Mouse (Mus musculus): Measurements from ENCODE around the gene Calr. TPM values are rescaled to one million over a fixed set of nuclear protein-coding genes. Genes with fewer than 3 reads are reported as not detected.

Calr gene
- polyA plus RNA-seq, 1 experiment: 385 TPM

- H3K79me2 ChIP-seq (ENCODE audit: control insufficient read depth, insufficient read depth): no peaks in the 10 kb centered on the region
- H3K4me3 ChIP-seq: no peak overlapping the region
- H3ac ChIP-seq (ENCODE audit: control insufficient read depth, insufficient read length): no peak overlapping the region
- no peaks in the 10 kb centered on the region for H3K27me3 ChIP-seq (ENCODE audit: control insufficient read depth, insufficient read depth, insufficient read length)
- no peaks in the 10 kb centered on the region for H3K36me3 ChIP-seq (ENCODE audit: control insufficient read depth, insufficient read depth)
- no peak for TF ChIP-seq POLR2A (IDR thresholded peaks at IDR 0.05; ENCODE audit: insufficient read length, low read depth)
- TF ChIP-seq CEBPB (IDR thresholded peaks at IDR 0.05; ENCODE audit: insufficient read depth, poor library complexity, severe bottlenecking): no peak
- TF ChIP-seq TCF3 (IDR thresholded peaks at IDR 0.05; ENCODE audit: insufficient read length, low read depth): no peak
- no peak for TF ChIP-seq MYOG (IDR thresholded peaks at IDR 0.05; ENCODE audit: control insufficient read depth in 1 of 3, insufficient read depth in 1 of 3, insufficient read length in 2 of 3, low read depth in 2 of 3)
- TF ChIP-seq SRF (IDR thresholded peaks at IDR 0.05; ENCODE audit: control insufficient read depth, insufficient read length, low read depth): no peak
- TF ChIP-seq POLR2AphosphoS2 (IDR thresholded peaks at IDR 0.05; ENCODE audit: insufficient read length, low read depth): no peak
- no peak for TF ChIP-seq TCF12 (IDR thresholded peaks at IDR 0.05; ENCODE audit: insufficient read depth, poor library complexity, severe bottlenecking)
- TF ChIP-seq USF1 (IDR thresholded peaks at IDR 0.05; ENCODE audit: low read depth): no peak
- TF ChIP-seq MYOD1 (IDR thresholded peaks at IDR 0.05; ENCODE audit: control insufficient read depth in 1 of 3, insufficient read length in 2 of 3, low read depth in 2 of 3): no peak
- no peak for TF ChIP-seq E2F4 (IDR thresholded peaks at IDR 0.05; ENCODE audit: insufficient read depth)
- no peak for TF ChIP-seq REST (IDR thresholded peaks at IDR 0.05; ENCODE audit: insufficient read depth, insufficient read length)
- TF ChIP-seq MAX (IDR thresholded peaks at IDR 0.05; ENCODE audit: low read depth): no peak
- no peak overlapping the region for H3K4me2 ChIP-seq (ENCODE audit: low read depth)
Observed at GRCm38 (mm10) chr8:84874339-84874738, 27.6 kb upstream of the Calr start.

DNA sequence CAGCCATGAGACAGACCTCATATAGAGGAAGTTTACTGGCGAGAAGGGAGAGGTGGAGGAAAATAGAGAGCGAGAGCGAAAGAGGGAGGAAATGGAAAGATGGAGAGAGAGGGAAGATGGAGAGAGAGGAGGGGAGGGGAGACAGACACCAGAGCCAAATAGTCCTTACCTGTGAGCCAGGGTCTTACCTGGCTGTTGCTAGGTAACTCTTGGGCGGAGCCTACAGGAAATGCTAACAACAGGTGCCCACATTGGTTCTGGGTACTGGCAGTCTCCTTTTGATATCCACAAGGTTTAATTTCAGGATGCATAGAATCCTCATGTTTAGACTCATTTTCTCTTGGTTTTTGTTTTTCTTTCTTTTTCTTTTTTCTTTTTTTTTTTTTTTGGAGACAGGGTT, 26.3 kb upstream of the Calr start:
- no peaks in the 10 kb centered on the region for H3K27me3 ChIP-seq (ENCODE audit: control insufficient read depth, insufficient read depth, insufficient read length)
- H3K4me3 ChIP-seq: no peak overlapping the region
- no peaks in the 10 kb centered on the region for H3K36me3 ChIP-seq (ENCODE audit: control insufficient read depth, insufficient read depth)
- TF ChIP-seq TCF12 (IDR thresholded peaks at IDR 0.05; ENCODE audit: insufficient read depth, poor library complexity, severe bottlenecking): no peak
- no peak for TF ChIP-seq MYOD1 (IDR thresholded peaks at IDR 0.05; ENCODE audit: control insufficient read depth in 1 of 3, insufficient read length in 2 of 3, low read depth in 2 of 3)
- TF ChIP-seq REST (IDR thresholded peaks at IDR 0.05; ENCODE audit: insufficient read depth, insufficient read length): no peak
- no peak for TF ChIP-seq E2F4 (IDR thresholded peaks at IDR 0.05; ENCODE audit: insufficient read depth)
- TF ChIP-seq POLR2A (IDR thresholded peaks at IDR 0.05; ENCODE audit: insufficient read length, low read depth): no peak
- H3K4me2 ChIP-seq (ENCODE audit: low read depth): no peak overlapping the region
- no peaks in the 10 kb centered on the region for H3K79me2 ChIP-seq (ENCODE audit: control insufficient read depth, insufficient read depth)
- no peak overlapping the region for H3ac ChIP-seq (ENCODE audit: control insufficient read depth, insufficient read length)

- no peak overlapping the region for H3K4me2 ChIP-seq (ENCODE audit: low read depth)
- H3K79me2 ChIP-seq (ENCODE audit: control insufficient read depth, insufficient read depth): no peaks in the 10 kb centered on the region
- no peaks in the 10 kb centered on the region for H3K36me3 ChIP-seq (ENCODE audit: control insufficient read depth, insufficient read depth)
- H3K27me3 ChIP-seq (ENCODE audit: control insufficient read depth, insufficient read depth, insufficient read length): no peaks in the 10 kb centered on the region
- H3K4me3 ChIP-seq: no peak overlapping the region
- no peak overlapping the region for H3ac ChIP-seq (ENCODE audit: control insufficient read depth, insufficient read length)
- TF ChIP-seq TCF12 (IDR thresholded peaks at IDR 0.05; ENCODE audit: insufficient read depth, poor library complexity, severe bottlenecking) (no peak), E2F4 (IDR thresholded peaks at IDR 0.05; ENCODE audit: insufficient read depth) (no peak), USF1 (IDR thresholded peaks at IDR 0.05; ENCODE audit: low read depth) (no peak), SRF (IDR thresholded peaks at IDR 0.05; ENCODE audit: control insufficient read depth, insufficient read length, low read depth) (no peak), MYOD1 (IDR thresholded peaks at IDR 0.05; ENCODE audit: control insufficient read depth in 1 of 3, insufficient read length in 2 of 3, low read depth in 2 of 3) (peak in 2 of 3 experiments; percentile 44 to 69), MYOG (IDR thresholded peaks at IDR 0.05; ENCODE audit: control insufficient read depth in 1 of 3, insufficient read depth in 1 of 3, insufficient read length in 2 of 3, low read depth in 2 of 3) (no peak), MAX (IDR thresholded peaks at IDR 0.05; ENCODE audit: low read depth) (no peak), CEBPB (IDR thresholded peaks at IDR 0.05; ENCODE audit: insufficient read depth, poor library complexity, severe bottlenecking) (no peak), POLR2AphosphoS2 (IDR thresholded peaks at IDR 0.05; ENCODE audit: insufficient read length, low read depth) (peak; percentile 22)
Observed at GRCm38 (mm10) chr8:84872309-84872965, 25.7 kb upstream of the Calr start.

- H3K36me3 ChIP-seq (ENCODE audit: control insufficient read depth, insufficient read depth): no peaks in the 10 kb centered on the region
- no peak within 1 kb of the TSS for H3K4me2 ChIP-seq (ENCODE audit: low read depth)
- H3K4me3 ChIP-seq: no peak within 1 kb of the TSS
- H3ac ChIP-seq (ENCODE audit: control insufficient read depth, insufficient read length): no peak within 1 kb of the TSS
- TF ChIP-seq TCF12 (IDR thresholded peaks at IDR 0.05; ENCODE audit: insufficient read depth, poor library complexity, severe bottlenecking) (no peak), POLR2AphosphoS2 (IDR thresholded peaks at IDR 0.05; ENCODE audit: insufficient read length, low read depth) (peak; percentile 42)
- H3K27me3 ChIP-seq (ENCODE audit: control insufficient read depth, insufficient read depth, insufficient read length): no peaks in the 10 kb centered on the region
- H3K79me2 ChIP-seq (ENCODE audit: control insufficient read depth, insufficient read depth): no peaks in the 10 kb centered on the region
Observed at GRCm38 (mm10) chr8:84871376-84872308, 24.9 kb upstream of the Calr start, which contains the start of gene Syce2. Gene Syce2, plus strand, starts transcription at chr8:84872111.
